Mouse (Mus musculus): ENCODE measurements at regions not wholly inside any gene's neighbourhood (a gene's known extent, or its start where the extent isn't known, plus 50 kb on each side); places are given as distances from the start of the nearest gene placed in this dataset.

DNA sequence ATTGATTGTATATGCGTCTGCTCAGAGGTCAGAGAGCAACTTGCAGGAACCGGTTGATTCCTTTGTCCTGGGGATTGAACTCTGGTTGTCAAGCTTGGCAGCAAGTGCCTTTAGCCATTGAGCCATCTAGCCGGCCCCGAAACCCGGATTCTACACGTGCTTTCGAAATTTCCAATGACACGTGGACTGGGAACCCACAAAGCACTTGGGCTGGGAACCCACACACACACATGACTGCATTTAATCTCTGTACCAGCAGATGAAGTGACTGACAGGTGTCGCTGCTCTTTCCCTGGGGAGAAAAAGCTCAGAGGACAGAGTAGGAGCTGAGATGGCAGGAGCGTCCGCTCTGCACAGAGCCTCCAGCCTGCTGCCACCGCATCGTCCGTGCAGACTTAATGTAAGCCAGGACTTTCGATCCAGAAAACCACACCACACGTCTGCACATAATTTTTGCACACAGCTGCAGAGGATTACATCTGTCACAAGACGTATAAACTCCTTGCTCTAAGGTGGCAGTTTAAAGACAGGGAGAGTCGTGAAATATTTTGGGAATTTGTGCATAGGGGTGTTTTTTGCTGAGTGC lies 129.4 kb upstream of the Zfp217 start:
- no peak overlapping the region for H3K4me2 ChIP-seq (replicated peaks)
- no peaks in the 10 kb centered on the region for H3K9me3 ChIP-seq
- 46% methylated on average over 18 of the region's 18 CpGs for WGBS
- H3K27me3 ChIP-seq: no peaks in the 10 kb centered on the region
- H3K4me3 ChIP-seq: no peak overlapping the region
- no peaks in the 10 kb centered on the region for H3K36me3 ChIP-seq
- peaks cover 13% of the 10 kb centered on the region; the same call in 1 of the 2 replicates for H3K4me1 ChIP-seq
- no peak for ATAC-seq (ENCODE audit: insufficient number of reproducible peaks, insufficient read depth, low FRiP score, low TSS enrichment)
- no peak overlapping the region for H3K9ac ChIP-seq
- peak overlapping the region; percentile 55 for H3K27ac ChIP-seq

DNA sequence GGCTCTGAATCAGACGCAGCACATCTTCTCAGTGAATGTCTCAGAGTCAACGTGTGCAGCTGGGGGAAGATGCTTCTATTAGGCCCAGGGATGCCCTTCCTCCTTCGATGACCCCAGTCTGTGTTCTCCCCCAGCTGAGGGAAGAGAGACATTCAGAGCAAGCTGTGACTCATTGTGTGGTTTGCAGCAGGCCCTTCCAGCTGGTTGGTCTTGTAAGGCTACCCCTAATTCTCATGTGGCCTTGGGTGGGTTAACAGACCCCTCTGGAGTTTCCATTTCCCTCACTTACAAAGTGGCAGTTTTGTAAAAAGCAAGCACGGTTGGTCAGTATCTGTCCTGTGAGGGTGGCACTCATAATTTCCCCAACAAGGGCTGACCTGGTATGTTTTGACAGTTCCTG lies 127.8 kb upstream of the Zfp217 start:
- Histone ChIP-seq H3K9me3 (no peaks in the 10 kb centered on the region), H3K4me3 (no peak overlapping the region), H3K27ac (no peak overlapping the region), H3K9ac (no peak overlapping the region), H3K27me3 (no peaks in the 10 kb centered on the region), H3K4me1 (peaks cover 13% of the 10 kb centered on the region; the same call in 1 of the 2 replicates), H3K4me2 (replicated peaks) (no peak overlapping the region), H3K36me3 (no peaks in the 10 kb centered on the region)
- ATAC-seq (ENCODE audit: insufficient number of reproducible peaks, insufficient read depth, low FRiP score, low TSS enrichment): no peak
- WGBS: 70% methylated on average over 4 of the region's 4 CpGs

DNA sequence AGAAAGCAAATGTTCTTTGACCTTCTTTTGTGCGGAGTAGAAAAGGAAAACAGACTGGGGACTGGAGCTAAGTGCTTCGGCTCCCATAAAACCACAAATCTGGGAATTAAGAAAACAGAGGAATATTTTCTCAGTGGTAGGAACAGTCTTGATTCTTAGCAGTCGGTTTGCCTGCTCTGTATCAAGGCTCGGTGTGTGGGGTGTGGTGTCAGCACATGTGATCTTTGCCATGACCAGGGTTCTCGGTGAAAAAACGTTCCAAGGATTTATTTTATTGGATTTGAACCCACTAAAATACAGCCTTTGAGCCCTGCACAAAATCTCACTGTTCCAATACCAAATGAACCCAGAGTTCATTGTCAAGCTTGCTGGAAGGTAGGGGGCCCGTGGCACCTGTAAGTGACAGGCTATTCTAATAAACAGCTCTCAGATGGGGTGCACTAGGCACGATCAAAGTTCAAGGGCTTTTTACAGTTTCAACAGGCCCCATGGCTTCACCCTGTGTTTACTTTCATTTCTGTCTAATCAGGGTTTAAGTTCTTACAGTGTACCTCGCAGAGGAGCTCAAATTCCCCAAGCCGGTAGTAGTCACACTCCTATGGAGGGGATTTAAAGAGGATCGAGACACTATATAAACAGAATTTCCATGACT lies 122.1 kb upstream of the Zfp217 start:
- no peak overlapping the region for H3K9ac ChIP-seq
- H3K36me3 ChIP-seq: no peaks in the 10 kb centered on the region
- ATAC-seq (ENCODE audit: insufficient number of reproducible peaks, insufficient read depth, low FRiP score, low TSS enrichment): no peak
- no peaks in the 10 kb centered on the region for H3K27me3 ChIP-seq
- H3K4me1 ChIP-seq: peaks cover 22% of the 10 kb centered on the region
- H3K4me2 ChIP-seq (replicated peaks): no peak overlapping the region
- no peak overlapping the region for H3K27ac ChIP-seq
- H3K9me3 ChIP-seq: no peaks in the 10 kb centered on the region
- WGBS: 52% methylated on average over 11 of the region's 11 CpGs
- no peak overlapping the region for H3K4me3 ChIP-seq

DNA sequence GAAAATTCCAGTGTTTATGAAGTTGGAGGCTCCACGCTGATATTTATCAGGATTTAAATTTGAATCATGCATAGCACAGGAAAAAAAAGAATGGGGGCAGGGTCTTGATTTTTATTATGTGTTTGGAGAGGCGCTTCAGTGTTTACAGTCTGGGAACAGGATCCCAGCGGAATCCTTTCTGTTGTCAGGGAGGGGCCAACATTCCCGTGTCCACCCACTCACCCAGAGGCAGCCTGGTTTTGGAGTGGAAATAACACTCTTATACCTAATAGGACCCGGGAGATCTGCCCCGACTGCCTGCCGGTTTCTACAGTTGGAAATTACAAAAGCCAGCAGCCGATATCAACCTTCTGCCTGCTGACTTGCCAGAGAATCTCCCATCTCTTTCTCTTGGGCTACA lies 120.2 kb upstream of the Zfp217 start:
- peaks cover 22% of the 10 kb centered on the region for H3K4me1 ChIP-seq
- H3K27me3 ChIP-seq: no peaks in the 10 kb centered on the region
- WGBS: 38% methylated on average over 8 of the region's 8 CpGs
- no peak overlapping the region for H3K27ac ChIP-seq
- H3K9ac ChIP-seq: no peak overlapping the region
- H3K9me3 ChIP-seq: no peaks in the 10 kb centered on the region
- H3K4me2 ChIP-seq (replicated peaks): no peak overlapping the region
- no peak overlapping the region for H3K4me3 ChIP-seq
- ATAC-seq (ENCODE audit: insufficient number of reproducible peaks, insufficient read depth, low FRiP score, low TSS enrichment): no peak
- H3K36me3 ChIP-seq: no peaks in the 10 kb centered on the region

DNA sequence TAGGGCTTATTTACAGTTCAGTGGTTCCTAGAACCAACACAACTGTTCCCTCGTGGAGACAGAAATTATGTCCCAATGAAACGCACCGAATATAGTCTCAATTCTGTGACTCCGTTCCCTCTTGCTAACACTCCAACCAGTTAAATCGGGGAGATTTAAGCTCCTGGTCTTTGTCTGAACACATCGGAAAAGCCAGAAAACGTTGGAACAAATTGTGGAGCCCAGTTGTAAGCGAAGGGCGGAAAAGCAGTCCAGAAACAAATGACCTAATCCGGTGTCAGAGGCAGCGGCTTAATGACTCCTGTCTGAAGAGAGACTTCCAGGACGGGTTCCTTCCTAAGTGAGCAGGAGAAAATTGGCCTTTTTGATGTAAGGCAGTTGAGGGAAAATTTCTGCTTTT lies 119.2 kb upstream of the Zfp217 start:
- H3K27me3 ChIP-seq: no peaks in the 10 kb centered on the region
- peak overlapping the region; percentile 63 for H3K27ac ChIP-seq
- ATAC-seq (ENCODE audit: insufficient number of reproducible peaks, insufficient read depth, low FRiP score, low TSS enrichment): no peak
- no peaks in the 10 kb centered on the region for H3K9me3 ChIP-seq
- H3K36me3 ChIP-seq: no peaks in the 10 kb centered on the region
- 6% methylated on average over 12 of the region's 12 CpGs for WGBS
- peaks cover 22% of the 10 kb centered on the region for H3K4me1 ChIP-seq
- peak overlapping the region; percentile 47 for H3K4me2 ChIP-seq (replicated peaks)
- no peak overlapping the region for H3K9ac ChIP-seq
- H3K4me3 ChIP-seq: peak overlapping the region; percentile 20

DNA sequence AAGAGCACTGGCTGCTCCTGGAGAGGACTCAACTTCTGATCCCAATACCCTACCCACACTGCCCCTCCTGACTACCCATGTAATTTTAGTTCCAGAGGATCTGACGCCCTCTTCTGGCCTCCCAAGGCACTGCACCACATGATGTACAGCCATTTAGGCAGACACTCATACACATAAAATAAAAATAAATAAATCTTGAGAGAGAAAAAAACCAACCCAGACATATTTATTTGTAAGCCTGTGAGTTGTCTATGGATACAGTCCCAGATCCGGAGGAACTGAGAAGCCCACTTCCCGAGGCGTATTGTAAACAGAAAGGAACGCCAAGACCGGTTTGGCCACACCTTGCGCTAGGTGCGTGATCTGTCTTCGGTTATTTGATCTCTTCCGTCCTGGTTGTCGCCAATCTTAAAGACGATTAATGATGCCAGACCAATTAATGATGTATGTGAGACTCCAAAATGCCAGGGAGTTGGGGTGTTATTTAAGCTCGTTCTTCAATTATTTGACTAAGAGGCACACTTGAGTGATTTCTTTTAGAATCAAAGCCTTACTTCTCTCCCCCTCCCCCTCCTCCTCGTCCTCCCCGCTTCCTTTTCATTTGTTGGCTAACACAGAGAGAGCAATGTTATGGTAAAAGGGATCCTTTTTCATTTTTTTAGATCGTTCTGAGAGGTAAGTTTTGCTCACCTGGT lies 118.7 kb upstream of the Zfp217 start:
- WGBS: 9% methylated on average over 16 of the region's 16 CpGs
- Histone ChIP-seq H3K9me3 (no peaks in the 10 kb centered on the region), H3K4me3 (peak overlapping the region; percentile 20), H3K27ac (peak overlapping the region; percentile 63; the same call in 1 of the 2 replicates), H3K9ac (no peak overlapping the region), H3K4me1 (peaks cover 22% of the 10 kb centered on the region), H3K27me3 (no peaks in the 10 kb centered on the region), H3K4me2 (replicated peaks) (peak overlapping the region; percentile 47), H3K36me3 (no peaks in the 10 kb centered on the region)
- ATAC-seq (ENCODE audit: insufficient number of reproducible peaks, insufficient read depth, low FRiP score, low TSS enrichment): no peak

DNA sequence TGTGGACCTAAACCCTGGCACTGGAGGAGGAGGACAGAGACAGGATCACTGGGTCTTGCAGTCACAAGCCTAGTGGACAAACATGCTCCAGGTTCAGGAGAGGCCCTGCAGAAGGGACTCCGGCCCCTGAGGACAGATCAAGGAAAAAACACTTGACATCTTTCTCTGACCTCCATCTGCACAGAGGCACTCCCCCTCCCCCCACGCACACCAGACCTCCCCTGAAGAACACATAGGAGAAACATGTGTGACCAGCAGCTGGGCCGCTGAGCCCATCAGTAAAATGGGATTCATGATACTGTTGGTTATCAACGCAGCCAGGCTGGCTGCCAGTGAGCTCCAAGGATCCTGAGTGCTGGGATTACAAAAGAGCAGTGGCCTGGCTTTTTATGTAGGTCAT lies 115.7 kb upstream of the Zfp217 start:
- 29% methylated on average over 4 of the region's 4 CpGs for WGBS
- Histone ChIP-seq H3K9me3 (no peaks in the 10 kb centered on the region), H3K4me3 (no peak overlapping the region), H3K4me2 (replicated peaks) (no peak overlapping the region), H3K4me1 (peaks cover 12% of the 10 kb centered on the region; the same call in 1 of the 2 replicates), H3K36me3 (no peaks in the 10 kb centered on the region), H3K27me3 (no peaks in the 10 kb centered on the region), H3K9ac (no peak overlapping the region), H3K27ac (no peak overlapping the region; the same call in 1 of the 2 replicates)
- ATAC-seq (ENCODE audit: insufficient number of reproducible peaks, insufficient read depth, low FRiP score, low TSS enrichment): no peak

DNA sequence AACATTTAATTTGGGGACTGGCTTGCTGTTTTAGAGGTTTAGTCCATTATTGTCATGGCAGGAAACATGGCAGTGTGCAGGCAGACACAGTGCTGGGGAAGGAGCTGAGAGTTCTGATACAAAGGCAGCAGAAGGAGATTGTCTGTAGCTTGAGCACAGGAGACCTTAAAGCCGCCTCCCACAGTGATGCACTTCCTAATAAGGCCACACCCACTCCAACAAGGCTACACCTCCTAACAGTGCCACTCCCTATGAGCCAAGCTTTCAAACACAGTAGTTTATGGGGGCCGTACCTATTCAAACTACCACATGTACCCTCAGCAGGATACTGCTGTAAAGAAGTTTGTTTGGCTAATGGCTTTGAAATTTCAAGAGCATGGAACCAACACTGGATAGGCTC lies 113.3 kb upstream of the Zfp217 start:
- Histone ChIP-seq H3K4me1 (0 out of 2 replicates have a peak, but pooled peaks cover 3% of the 10 kb centered on the region), H3K27ac (no peak overlapping the region), H3K9ac (no peak overlapping the region), H3K27me3 (no peaks in the 10 kb centered on the region), H3K36me3 (no peaks in the 10 kb centered on the region), H3K4me3 (no peak overlapping the region), H3K9me3 (no peaks in the 10 kb centered on the region), H3K4me2 (replicated peaks) (no peak overlapping the region)
- no peak for ATAC-seq (ENCODE audit: insufficient number of reproducible peaks, insufficient read depth, low FRiP score, low TSS enrichment)
- 82% methylated on average over 2 of the region's 2 CpGs for WGBS

DNA sequence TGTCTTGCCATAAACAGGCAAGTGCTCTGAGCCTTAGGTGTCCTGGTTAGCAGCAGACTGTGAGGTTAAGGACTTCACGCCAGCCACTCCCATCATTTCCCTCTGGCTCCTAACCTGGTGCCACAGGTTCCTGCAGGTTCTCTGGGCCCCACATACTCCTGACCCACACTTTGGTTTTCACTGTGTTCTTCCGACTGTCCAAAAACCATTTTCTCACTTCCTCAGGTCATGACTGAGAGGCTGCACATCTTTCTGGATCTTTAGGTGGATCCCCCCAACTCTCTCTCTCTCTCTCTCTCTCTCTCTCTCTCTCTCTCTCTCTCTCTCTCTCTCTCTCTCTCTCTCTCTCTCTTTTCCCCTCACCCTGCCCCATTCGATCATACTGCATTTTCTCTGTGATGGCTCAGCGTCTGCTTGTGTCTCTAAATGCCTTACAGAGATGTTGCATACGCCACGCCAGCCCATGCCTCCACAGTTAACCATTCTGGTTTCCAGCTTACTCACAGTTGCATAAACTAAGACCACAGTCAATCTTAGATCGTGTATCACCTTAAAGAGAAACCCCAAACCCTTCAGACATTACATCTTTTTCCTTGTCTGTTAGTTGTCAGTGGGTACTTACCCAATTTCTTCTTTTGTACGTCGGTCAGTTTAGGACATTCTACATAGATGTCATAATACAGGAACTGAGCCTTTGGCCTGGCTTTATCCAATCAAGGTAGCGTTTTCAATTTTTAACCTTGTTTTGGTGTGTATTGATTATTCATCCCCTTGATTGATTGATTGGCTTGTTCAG lies 112.0 kb upstream of the Zfp217 start:
- H3K36me3 ChIP-seq: no peaks in the 10 kb centered on the region
- 90% methylated on average over 10 of the region's 10 CpGs for WGBS
- no peaks in the 10 kb centered on the region for H3K9me3 ChIP-seq
- no peak overlapping the region for H3K9ac ChIP-seq
- H3K27ac ChIP-seq: no peak overlapping the region
- 0 out of 2 replicates have a peak, but pooled peaks cover 3% of the 10 kb centered on the region for H3K4me1 ChIP-seq
- ATAC-seq (ENCODE audit: insufficient number of reproducible peaks, insufficient read depth, low FRiP score, low TSS enrichment): no peak
- no peaks in the 10 kb centered on the region for H3K27me3 ChIP-seq
- H3K4me3 ChIP-seq: no peak overlapping the region
- no peak overlapping the region for H3K4me2 ChIP-seq (replicated peaks)

DNA sequence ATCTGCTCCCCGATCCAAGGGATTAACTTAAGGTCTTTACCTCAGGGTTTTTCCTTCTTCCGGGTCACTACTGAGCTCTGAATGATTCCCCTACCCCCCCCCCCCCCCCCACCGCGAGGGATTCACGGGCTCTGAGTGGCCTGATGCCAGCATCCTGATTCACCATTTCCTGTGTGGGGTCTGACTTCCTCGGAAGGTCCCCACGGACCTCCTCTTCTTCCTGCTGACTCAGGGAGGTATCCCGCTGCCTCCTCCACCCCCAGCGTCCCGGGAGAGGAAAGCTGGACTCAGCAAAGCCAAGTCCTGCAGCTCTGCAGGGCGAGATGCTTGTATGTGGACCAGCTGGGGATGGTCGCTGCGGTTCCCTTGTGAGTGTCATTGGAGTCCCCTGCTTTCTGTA lies 110.5 kb upstream of the Zfp217 start:
- Histone ChIP-seq H3K27me3 (no peaks in the 10 kb centered on the region), H3K36me3 (no peaks in the 10 kb centered on the region), H3K4me1 (0 out of 2 replicates have a peak, but pooled peaks cover 3% of the 10 kb centered on the region), H3K9ac (no peak overlapping the region), H3K27ac (no peak overlapping the region), H3K9me3 (no peaks in the 10 kb centered on the region), H3K4me3 (no peak overlapping the region), H3K4me2 (replicated peaks) (no peak overlapping the region)
- WGBS: 75% methylated on average over 10 of the region's 13 CpGs
- no peak for ATAC-seq (ENCODE audit: insufficient number of reproducible peaks, insufficient read depth, low FRiP score, low TSS enrichment)

DNA sequence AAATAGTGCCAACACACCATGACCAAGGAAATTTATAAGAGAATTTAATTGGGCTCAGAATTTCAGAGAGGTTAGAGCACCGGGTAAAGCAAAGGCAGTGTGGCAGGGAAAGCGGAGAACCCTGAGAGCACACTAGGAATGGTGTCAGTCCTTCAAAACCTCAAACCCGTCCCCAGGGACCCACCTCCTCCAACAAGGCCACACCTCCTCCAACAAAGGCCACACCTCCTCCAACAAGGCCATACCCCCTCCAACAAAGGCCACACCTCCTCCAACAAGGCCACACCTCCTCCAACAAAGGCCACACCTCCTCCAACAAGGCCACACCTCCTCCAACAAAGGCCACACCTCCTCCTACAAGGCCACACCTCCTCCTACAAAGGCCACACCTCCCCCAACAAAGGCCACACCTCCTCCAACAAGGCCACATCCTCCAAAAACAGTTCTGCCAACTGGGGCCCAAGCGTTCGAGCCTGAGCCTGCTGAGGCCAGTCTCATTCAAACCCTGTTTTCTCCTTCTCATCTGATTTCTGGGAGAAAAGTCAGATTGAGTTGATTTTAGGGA lies 109.8 kb upstream of the Zfp217 start:
- no peak overlapping the region for H3K4me3 ChIP-seq
- H3K27ac ChIP-seq: no peak overlapping the region
- H3K4me1 ChIP-seq: 0 out of 2 replicates have a peak, but pooled peaks cover 3% of the 10 kb centered on the region
- H3K36me3 ChIP-seq: no peaks in the 10 kb centered on the region
- H3K27me3 ChIP-seq: no peaks in the 10 kb centered on the region
- no peaks in the 10 kb centered on the region for H3K9me3 ChIP-seq
- no peak for ATAC-seq (ENCODE audit: insufficient number of reproducible peaks, insufficient read depth, low FRiP score, low TSS enrichment)
- 91% methylated on average over 5 of the region's 5 CpGs for WGBS
- no peak overlapping the region for H3K4me2 ChIP-seq (replicated peaks)
- H3K9ac ChIP-seq: no peak overlapping the region

All from embryonic facial prominence, embryonic 12.5 days (tissue).